Mouse (Mus musculus) erythroblast, embryonic 14.5 days (primary cell): Measurements from ENCODE around the gene Clip2. TPM values are rescaled to one million over a fixed set of nuclear protein-coding genes. Genes with fewer than 3 reads are reported as not detected.
A peak's percentile ranks its signal among the peaks of the same experiment; 100 is the strongest.
"Not testable (repeated sequence)": the region's sequence is repeated elsewhere in the genome, so short reads cannot be mapped to it uniquely, and the experiment has no call there.

Source experiments
- H3K27me3 ChIP-seq: 2 replicates; pipeline ENCODE4 v1.6.1; 2012; ENCODE audit warnings: inconsistent platforms; ENCODE audit not compliant: control insufficient read depth
- H3K36me3 ChIP-seq: 2 replicates; pipeline ENCODE4 v1.6.1; 2012; ENCODE audit warnings: mild to moderate bottlenecking, inconsistent platforms; ENCODE audit not compliant: control insufficient read depth
- H3K4me1 ChIP-seq: 2 replicates; pipeline ENCODE4 v1.6.1; 2012; ENCODE audit warnings: inconsistent platforms; ENCODE audit not compliant: control insufficient read depth
- H3K4me3 ChIP-seq: replicated peaks from 2 replicates; pipeline ENCODE3; 2012; ENCODE audit warnings: moderate library complexity, mild to moderate bottlenecking, inconsistent platforms
- H3K9me3 ChIP-seq: 2 replicates; pipeline ENCODE4 v1.6.1; 2012; ENCODE audit warnings: low read length, inconsistent platforms, mixed read lengths; ENCODE audit not compliant: control insufficient read depth
- GATA1 ChIP-seq: IDR thresholded peaks from 2 replicates; pipeline ENCODE4 v1.6.1; 2012; ENCODE audit warnings: low read length, inconsistent platforms, mixed read lengths
- TAL1 ChIP-seq: IDR thresholded peaks from 3 replicates; pipeline ENCODE4 v1.6.1; 2012; ENCODE audit warnings: low read length, inconsistent platforms, mixed read lengths
- polyA plus RNA-seq: library from polyadenylated mRNA; stranded (reverse); fragments of >175 nt; gene quantifications from 2 replicates; pipeline ENCODE4 v1.2.3, GENCODE M21; 2012

Gene Clip2
- polyA plus RNA-seq, 1 experiment: 0.16 TPM

DNA sequence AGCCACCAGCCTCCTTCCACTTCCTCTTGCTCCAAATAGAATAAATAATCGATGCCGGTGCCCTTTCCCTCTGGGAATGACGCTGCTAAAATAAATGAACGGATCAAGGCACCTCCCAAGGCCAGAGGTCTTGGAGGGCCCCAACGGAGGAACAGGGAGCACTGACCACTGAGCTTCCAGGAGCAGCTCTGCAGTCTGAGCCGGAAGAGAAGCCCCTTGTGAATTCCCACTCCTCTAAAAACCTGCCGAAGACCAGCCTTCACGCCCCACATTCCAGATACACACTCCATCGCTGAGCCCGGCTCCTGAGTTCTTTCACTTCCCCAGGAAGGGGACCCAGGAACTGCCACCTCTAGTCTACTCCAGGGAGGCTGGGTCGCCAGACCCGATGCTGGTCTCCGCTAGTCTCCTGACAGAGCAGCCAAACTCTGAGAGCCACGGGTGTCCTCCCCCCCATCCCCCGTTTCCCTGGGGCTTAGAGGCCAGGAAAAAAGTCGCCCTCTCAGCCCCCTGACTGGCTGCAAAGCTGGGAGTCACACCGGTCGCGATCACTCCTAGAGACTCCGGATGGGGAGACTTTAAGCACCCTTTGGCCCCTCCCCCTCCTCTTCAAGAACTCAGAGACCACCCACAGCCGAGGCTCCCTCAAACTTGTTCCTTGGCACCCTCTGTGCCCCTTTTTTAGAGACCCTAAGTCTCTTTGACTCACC, 96.9 kb downstream of the Clip2 start:
- Histone ChIP-seq H3K9me3 (0 out of 2 replicates have a peak, but pooled peaks cover 2% of the 10 kb centered on the region), H3K27me3 (no peaks in the 10 kb centered on the region), H3K36me3 (peaks cover 2% of the 10 kb centered on the region; the same call in 1 of the 2 replicates), H3K4me1 (peaks cover 23% of the 10 kb centered on the region), H3K4me3 (peak overlapping the region; percentile 67)
- no peak for TF ChIP-seq GATA1
- TF ChIP-seq TAL1: no peak

- no peaks in the 10 kb centered on the region for H3K27me3 ChIP-seq
- H3K4me3 ChIP-seq: no peak overlapping the region
- peaks cover 2% of the 10 kb centered on the region; the same call in 1 of the 2 replicates for H3K36me3 ChIP-seq
- TF ChIP-seq TAL1 (no peak), GATA1 (no peak)
- 0 out of 2 replicates have a peak, but pooled peaks cover 2% of the 10 kb centered on the region for H3K9me3 ChIP-seq
- peaks cover 23% of the 10 kb centered on the region for H3K4me1 ChIP-seq
These were observed 97.8 kb downstream of the Clip2 start for GRCm38 (mm10) chr5:134454421-134454820.

DNA sequence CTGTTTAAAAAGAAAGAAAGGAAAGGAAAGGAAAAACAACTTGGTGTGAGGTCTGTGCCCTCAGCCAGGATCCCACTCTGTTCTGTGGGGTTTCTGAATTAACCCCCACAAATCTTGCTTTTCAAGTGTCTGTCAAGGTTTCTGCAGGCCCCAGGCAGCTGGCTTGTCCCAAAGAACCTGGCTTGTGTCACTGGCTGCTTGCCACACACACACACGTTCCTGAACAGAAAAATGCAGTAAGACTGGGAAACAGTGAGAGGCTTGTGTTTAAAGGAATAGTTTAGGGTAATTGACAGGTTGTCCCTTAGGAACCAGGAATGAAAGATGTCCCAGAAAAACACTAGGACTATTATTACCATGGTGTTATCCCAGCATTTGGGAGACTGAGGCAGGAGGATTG, 98.7 kb downstream of the Clip2 start:
- H3K36me3 ChIP-seq: peaks cover 2% of the 10 kb centered on the region; the same call in 1 of the 2 replicates

DNA sequence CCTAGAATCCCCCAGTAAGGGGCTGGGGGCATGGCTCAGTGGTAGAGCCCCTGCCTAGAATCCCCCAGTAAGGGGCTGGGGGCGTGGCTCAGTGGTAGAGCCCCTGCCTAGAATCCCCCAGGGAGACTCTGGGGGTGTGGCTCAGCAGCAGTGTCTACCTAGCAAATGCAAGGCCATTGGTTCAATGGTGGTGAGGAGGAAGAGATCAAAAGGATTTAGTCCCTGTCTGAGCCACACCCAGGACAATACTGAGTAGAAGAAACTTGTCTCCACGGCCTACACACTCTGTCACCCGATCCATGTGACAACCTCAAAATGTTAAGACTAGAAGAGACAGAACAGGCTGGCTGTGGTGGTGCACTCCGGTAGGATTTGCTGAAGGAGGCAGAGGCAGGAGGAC, 105.5 kb downstream of the Clip2 start:
- H3K27me3 ChIP-seq, H3K9me3 ChIP-seq, H3K36me3 ChIP-seq, H3K4me1 ChIP-seq, H3K4me3 ChIP-seq: not testable (repeated sequence)

More for the DNA sequence above, 98.7 kb downstream of the Clip2 start:
- H3K9me3 ChIP-seq: 0 out of 2 replicates have a peak, but pooled peaks cover 2% of the 10 kb centered on the region
- peaks cover 23% of the 10 kb centered on the region for H3K4me1 ChIP-seq
- no peak for TF ChIP-seq GATA1
- TF ChIP-seq TAL1: no peak
- H3K4me3 ChIP-seq: no peak overlapping the region
- H3K27me3 ChIP-seq: no peaks in the 10 kb centered on the region

- no peaks in the 10 kb centered on the region for H3K27me3 ChIP-seq
- H3K9me3 ChIP-seq: peaks cover 2% of the 10 kb centered on the region
- H3K36me3 ChIP-seq: peaks cover 2% of the 10 kb centered on the region
- TF ChIP-seq TAL1: no peak
- no peak for TF ChIP-seq GATA1
- H3K4me1 ChIP-seq: peaks cover 2% of the 10 kb centered on the region; the same call in 1 of the 2 replicates
- H3K4me3 ChIP-seq: no peak overlapping the region
These were observed 106.3 kb downstream of the Clip2 start for GRCm38 (mm10) chr5:134445895-134446294.

DNA sequence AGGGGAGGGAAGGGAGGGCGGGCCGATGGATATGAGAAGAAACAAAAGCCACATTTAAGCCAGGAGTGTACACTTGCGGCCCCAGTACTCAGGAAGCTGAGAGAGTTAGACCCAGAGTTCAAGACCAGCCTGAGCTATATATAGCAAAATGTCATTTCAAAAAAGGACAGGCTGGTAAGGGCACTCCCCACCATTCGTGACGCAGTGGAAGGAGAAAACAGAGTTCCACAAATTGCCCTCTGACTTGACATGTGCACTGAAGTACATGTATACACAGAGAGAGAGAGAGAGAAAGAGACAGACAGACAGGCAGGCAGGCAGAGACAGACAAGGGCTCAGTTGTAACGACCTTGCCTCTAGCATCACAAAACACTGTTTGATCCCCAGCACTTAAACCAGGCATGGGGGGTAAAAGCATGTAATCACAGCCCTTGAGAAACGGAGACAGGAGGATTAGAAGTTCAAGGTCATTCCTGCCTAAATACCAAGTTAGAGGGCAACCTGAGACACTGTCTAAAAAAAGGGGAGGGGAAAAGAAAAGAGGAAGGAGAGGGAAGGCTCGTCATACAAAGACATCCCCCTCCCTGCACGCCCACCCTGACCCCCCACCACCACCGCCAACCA, 106.9 kb downstream of the Clip2 start:
- TF ChIP-seq TAL1: no peak
- TF ChIP-seq GATA1: no peak
- no peaks in the 10 kb centered on the region for H3K27me3 ChIP-seq

DNA sequence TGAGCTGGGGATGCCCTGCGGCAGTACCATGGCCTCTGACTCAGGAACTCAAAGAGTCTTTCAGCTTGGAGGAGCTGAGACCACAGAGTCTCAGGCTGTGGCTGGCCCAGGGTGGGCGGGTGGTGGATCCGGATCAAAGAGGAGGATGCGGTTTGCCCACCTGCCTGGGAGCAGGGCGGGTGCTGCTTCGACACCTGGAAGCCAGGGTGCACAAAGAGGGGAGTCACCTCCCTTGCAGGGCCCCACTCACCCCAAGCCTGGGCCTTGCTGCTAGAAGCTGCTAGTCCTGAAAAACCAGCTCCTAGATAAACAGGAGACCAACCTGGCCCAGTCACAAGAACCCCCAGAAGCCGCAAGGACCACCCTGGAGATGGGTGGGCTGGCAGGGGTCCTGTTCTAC, 107.8 kb downstream of the Clip2 start:
- peaks cover 6% of the 10 kb centered on the region for H3K4me1 ChIP-seq
- no peak overlapping the region for H3K4me3 ChIP-seq
- peaks cover 2% of the 10 kb centered on the region for H3K36me3 ChIP-seq
- TF ChIP-seq GATA1 (no peak), TAL1 (no peak)
- no peaks in the 10 kb centered on the region for H3K27me3 ChIP-seq
- H3K9me3 ChIP-seq: peaks cover 2% of the 10 kb centered on the region

More for the DNA sequence above, 106.9 kb downstream of the Clip2 start:
- no peak overlapping the region for H3K4me3 ChIP-seq
- H3K4me1 ChIP-seq: peaks cover 2% of the 10 kb centered on the region
- H3K36me3 ChIP-seq: peaks cover 2% of the 10 kb centered on the region
- H3K9me3 ChIP-seq: peaks cover 2% of the 10 kb centered on the region

- H3K4me3 ChIP-seq: no peak overlapping the region
- TF ChIP-seq TAL1: no peak
- no peak for TF ChIP-seq GATA1
These were observed 110.2 kb downstream of the Clip2 start for GRCm38 (mm10) chr5:134442066-134442465.

GRCm38 (mm10) chr5:134441105-134441504, 111.1 kb downstream of the Clip2 start:
- TF ChIP-seq GATA1: no peak
- no peak for TF ChIP-seq TAL1
- H3K27me3 ChIP-seq: no peaks in the 10 kb centered on the region
- H3K36me3 ChIP-seq: no peaks in the 10 kb centered on the region; the same call in 1 of the 2 replicates
- no peak overlapping the region for H3K4me3 ChIP-seq
- peaks cover 9% of the 10 kb centered on the region for H3K4me1 ChIP-seq
- peaks cover 2% of the 10 kb centered on the region for H3K9me3 ChIP-seq

More at GRCm38 (mm10) chr5:134442066-134442465, 110.2 kb downstream of the Clip2 start:
- H3K9me3 ChIP-seq: peaks cover 2% of the 10 kb centered on the region
- no peaks in the 10 kb centered on the region; the same call in 1 of the 2 replicates for H3K36me3 ChIP-seq
- H3K4me1 ChIP-seq: peaks cover 7% of the 10 kb centered on the region
- H3K27me3 ChIP-seq: no peaks in the 10 kb centered on the region

DNA sequence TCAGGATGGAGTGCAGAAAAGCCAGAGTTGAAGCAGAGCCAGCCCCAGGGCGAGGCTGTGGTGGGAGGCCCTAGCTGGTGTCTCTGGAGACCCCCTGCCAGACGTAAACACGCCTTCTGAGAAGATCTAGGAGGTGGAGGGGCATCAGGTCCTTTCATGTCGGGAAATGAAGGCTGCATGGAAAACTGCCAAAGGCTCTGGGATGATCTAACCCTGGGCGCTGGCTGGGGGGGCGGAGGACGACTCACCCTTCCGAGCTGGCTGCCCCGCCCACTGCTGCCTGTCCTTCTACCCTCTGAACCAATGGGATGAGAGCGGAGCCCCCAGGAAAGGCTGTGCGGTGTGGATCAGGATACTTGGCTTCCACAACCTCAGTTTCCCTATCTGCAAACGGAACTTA, 112.1 kb downstream of the Clip2 start:
- H3K36me3 ChIP-seq: no peaks in the 10 kb centered on the region; the same call in 1 of the 2 replicates
- H3K9me3 ChIP-seq: peaks cover 2% of the 10 kb centered on the region
- no peaks in the 10 kb centered on the region for H3K27me3 ChIP-seq
- H3K4me1 ChIP-seq: peaks cover 9% of the 10 kb centered on the region
- TF ChIP-seq TAL1 (no peak), GATA1 (no peak)
- H3K4me3 ChIP-seq: no peak overlapping the region
